Mouse (Mus musculus) embryo, embryonic 11.5 days (tissue): ENCODE measurements around the gene Eml1.
"Not testable (repeated sequence)": the region's sequence is repeated elsewhere in the genome, so short reads cannot be mapped to it uniquely, and the experiment has no call there.

ENCODE experiments used
- DNase-seq: peaks from one replicate; pipeline ENCODE4 v3.0.0-alpha.2; 2012; ENCODE audit warnings: low read depth, low spot score

Eml1 gene

DNA sequence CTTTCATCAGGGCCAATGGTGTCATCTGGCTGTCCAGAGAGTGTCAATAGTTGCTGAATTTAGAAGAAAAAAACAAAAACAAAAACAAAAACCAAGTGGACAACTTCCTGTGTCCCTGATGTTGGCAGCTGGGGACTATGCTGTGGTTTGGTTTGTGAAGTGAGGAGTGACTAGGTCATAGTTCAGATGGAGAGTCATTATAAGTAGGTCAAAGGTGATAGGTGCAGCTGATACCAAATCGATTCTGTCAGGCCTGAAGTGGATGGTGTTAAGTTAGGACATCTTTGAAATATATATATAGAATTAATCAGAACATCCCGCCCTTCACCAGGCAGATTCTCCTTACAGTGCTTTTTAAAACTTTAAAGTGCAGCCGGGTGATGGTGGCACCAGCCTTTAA, 103.7 kb downstream of the Eml1 start:
- DNase-seq: no peak

GRCm38 (mm10) chr12:108478714-108479113, 108.0 kb downstream of the Eml1 start:
- DNase-seq: no peak

- DNase-seq: no peak
These were observed 110.1 kb downstream of the Eml1 start for GRCm38 (mm10) chr12:108480704-108481365.

DNA sequence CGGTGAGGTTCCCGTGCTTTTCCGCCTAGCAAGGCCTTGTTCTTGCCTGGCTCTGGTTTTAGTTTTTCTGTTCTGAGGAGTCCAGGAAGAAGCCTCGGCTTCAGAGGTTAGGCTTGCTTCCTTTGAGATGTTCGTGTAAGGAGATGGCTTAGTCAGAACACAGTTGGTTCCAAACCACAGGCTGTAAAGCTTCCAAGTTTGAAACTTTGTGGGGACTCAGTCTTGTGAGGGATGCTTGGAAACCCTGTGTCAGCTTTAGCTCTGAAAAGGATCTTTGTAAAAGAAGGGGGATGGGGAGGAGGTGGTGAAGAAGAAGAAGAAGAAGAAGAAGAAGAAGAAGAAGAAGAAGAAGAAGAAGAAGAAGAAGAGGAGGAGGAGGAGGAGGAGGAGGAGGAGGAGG, 118.3 kb downstream of the Eml1 start:
- DNase-seq: no peak

- no peak for DNase-seq
These were observed 119.0 kb downstream of the Eml1 start for GRCm38 (mm10) chr12:108489741-108490140.

- DNase-seq: no peak
These were observed 119.6 kb downstream of the Eml1 start for GRCm38 (mm10) chr12:108490336-108490735.

GRCm38 (mm10) chr12:108490954-108491353, 120.2 kb downstream of the Eml1 start:
- DNase-seq: no peak

DNA sequence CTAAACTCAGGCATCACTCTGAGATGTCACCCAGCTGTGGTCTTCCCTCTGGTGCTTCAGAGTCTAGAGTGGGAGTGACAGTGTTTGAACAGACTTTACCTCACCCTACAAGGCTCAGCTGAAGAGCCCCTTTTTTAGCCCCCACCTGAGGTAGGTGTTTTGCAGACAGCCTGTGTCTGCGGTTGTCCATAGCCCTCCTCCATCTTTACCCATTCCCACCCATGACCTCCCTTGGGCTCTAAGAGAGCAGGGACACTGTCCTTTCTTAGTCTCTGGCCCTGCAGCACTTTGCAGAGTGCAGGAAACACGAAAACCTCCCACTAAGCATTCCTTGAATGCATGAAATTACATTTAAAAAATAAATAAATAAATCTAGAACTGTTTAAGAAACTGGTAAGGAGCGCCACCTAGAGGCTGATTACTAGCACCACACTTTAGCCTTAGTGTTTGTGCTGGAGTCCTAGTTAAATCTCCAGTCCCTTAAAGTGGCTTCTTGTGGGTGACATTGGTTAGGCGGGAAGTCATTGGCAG, 123.3 kb downstream of the Eml1 start:
- peak; percentile 57 for DNase-seq

DNA sequence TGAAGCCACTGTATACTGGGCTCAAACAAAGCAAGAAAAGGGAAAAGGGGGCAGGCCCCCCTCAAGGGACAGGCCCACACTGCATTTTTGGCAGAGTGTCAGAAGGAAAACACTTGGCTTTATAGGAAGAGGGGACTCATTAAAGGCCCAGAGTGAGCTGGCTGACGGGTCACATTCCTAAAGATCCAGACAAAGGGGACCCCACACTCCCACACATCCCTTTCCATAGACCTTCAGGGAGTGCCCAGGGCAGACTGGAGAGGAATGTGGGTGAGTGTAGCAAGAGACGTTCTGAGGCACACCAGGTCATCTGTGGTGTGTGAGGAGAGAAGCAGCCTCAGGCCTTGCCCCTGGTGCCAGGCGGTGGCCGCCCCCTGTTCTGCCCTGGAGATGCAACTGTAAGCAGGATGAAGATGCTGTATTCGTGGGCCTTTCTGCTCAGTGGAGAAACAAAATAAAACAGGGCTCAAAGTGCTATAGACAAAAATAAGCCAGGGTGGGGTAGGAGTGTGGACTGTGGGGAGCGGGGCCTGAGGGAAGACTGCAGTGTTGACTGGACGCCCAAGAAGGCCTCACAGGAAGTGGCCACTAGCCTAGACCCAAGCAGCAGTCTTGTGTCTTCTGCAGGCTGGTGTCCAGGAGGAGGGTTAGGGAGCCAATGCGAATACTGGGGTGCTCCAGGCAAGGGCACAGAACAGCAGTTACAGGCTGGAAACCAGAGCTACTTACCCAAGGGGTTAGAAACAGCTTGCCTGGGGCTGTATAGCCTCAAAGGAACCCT, 124.9 kb downstream of the Eml1 start:
- no peak for DNase-seq

DNA sequence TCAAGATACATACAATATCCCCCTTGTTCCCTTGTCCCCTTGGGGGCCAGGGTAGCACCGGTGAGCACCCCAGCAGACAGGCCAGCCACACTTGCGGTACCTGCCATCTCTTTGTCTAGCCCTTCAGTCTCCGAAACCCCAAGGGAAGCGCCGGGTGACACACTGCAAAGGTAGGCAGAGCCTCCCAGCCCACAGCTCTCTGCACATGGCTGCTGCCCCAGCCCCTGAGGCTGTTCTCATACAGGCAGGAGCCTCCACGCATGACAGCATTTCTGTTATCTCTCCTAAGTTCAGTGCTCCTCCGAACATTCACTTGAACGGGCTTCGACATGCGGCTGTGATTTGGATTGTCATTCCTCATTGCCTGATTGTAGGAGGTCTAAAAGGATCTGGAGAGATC, 132.3 kb downstream of the Eml1 start:
- no peak for DNase-seq

GRCm38 (mm10) chr12:108503582-108503981, 132.8 kb downstream of the Eml1 start:
- DNase-seq: no peak

DNA sequence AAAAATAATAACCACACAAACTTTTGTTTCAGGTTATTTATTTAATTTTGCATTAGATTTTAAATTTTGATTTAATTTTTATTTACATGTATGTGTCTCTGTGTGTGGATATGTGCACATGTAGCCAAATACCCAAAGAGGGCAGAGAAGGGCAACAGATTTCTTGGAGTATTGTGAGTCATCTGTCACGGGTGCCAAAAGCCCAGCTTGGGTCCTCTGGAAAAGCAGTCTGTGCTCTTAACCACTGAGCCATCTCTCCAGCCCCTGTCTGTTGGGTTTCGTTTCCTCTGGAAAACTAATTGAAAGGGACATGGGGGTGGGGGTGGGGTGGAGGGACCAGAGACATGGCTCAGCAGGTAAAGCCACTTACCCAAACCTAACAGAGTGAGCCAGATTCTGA, 135.1 kb downstream of the Eml1 start:
- no peak for DNase-seq

DNA sequence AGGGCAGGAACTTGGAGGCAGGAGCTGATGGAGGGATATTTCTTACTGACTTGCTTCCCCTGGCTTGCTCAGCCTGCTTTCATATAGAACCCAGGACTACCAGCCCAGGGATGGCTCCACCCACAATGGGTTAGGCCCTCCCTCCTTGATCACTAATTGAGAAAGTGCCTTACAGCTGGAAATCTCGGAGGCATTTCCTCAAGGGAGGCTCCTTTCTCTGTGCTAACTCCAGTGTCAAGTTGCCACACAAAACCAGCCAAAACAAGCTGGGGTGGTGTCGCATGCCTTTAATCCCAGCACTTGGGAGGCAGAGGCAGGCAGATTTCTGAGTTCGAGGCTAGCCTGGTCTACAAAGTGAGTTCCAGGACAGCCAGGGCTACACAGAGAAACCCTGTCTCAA, 136.3 kb downstream of the Eml1 start:
- DNase-seq: not testable (repeated sequence)

GRCm38 (mm10) chr12:108510571-108510970, 139.8 kb downstream of the Eml1 start:
- no peak for DNase-seq

- DNase-seq: peak; percentile 46
These were observed 140.3 kb downstream of the Eml1 start for GRCm38 (mm10) chr12:108511009-108511408.

GRCm38 (mm10) chr12:108515464-108515863, 144.7 kb downstream of the Eml1 start:
- DNase-seq: no peak

DNA sequence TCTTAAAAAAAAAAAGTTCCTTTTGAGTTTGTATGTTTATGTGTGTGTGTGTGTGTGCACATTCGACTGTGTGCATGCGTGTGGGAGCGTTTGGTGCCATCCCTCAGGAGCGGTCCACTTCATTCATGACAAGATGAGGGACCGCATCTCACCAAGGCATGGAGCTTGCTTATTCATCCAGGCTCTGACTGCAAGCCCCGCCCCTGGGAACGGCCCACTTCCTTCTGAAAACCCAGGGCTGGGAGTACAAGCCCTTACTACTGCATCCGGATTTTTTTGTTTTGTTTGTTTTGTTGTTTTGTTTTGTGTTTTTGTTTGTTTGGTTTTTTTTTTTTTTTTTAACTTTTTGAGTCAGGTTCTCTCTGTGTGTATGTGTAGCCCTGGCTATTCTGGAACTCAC, 148.6 kb downstream of the Eml1 start:
- no peak for DNase-seq

DNA sequence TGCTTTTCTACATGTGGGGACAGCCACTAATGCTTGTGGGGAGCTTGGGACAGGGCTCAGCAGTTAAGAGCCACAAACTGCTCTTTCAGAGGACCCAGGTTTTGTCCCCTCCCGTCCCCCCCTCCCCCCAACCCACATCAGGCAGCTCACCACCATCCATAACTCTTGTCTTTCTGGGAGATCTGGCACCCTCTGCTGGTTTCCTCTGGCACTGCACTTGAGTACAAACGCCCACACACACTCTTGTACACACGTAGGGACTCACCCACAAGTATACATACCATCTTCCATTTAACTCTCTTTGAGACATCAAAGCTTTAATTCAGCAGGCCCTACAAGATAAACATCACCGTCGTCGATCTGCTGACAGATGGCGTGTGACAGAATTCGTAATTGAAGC, 158.5 kb downstream of the Eml1 start:
- DNase-seq: no peak

- no peak for DNase-seq
These were observed 163.7 kb downstream of the Eml1 start for GRCm38 (mm10) chr12:108534484-108534883.

DNA sequence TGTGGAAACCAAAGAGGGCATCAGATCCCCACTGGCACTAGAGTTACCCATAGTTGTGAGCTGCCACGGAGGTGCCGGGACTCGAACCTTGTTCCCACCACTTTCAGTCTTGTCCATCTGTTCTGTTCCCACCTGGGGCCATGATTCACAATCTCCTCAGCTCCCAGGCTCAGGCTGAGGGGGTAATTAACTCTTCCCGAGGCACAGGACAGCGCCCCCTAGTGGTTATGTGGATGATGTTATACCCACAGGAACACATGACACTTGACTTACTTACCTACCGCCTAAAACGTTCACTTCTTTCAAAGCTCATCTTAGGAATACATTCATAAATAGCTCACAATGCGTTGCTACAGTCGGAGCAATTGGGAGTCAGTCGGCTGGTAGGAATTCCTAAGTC, 165.7 kb downstream of the Eml1 start:
- DNase-seq: no peak

DNA sequence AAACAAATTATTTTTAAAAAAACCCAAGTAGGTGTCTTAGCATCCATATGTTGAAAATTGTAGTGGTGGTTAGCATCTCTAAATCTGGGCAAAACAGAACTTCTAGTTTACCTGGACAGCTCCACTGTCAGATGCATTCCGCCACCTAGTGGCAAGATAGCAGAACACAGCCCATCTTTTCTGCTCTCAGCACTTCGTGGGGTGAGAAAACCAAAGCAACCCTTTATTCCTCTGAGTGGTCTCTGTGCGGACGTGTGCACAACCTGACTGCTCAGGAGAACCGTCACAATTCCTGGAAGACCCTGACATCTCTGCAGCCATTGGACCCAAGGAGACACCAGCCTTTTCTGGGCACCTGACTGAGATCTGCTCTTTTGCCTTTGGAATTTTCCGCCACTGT, 170.3 kb downstream of the Eml1 start:
- DNase-seq: no peak

DNA sequence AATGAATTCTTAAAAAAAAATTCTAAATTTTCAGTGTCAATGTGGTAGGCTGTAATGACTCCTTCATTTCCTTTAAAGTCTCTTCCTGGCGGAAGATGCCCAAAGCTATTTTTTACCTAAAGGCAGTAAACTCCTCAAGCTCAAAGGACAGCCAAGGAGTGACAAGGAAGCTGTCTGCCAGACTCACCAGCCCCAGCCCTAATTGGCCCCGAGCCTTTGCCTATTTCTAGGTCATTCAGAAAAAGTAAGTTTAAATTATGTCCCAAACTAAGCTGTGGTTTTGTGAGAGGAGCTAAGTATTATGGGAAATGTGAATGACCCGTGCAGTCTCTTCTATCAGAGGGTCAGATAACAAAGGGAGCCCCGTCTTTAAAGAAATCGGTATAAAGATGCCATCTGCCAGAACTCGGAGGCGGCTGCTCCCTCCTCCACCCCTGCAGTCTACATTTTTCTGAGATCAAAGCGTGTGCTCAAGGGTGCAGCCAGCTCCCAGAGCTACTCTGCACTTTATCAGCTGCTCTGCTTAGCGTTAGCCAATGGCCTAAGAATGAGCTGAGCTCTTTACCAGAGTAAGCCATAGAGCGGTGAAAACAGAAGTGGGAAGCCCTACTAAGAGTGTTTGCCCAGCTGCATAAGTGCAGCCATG, 175.9 kb downstream of the Eml1 start:
- DNase-seq: no peak
